Mouse (Mus musculus) induced T-regulatory cell, adult 2 months (primary cell): ENCODE data around the gene Usp17le.
"Not testable (repeated sequence)": the region's sequence is repeated elsewhere in the genome, so short reads cannot be mapped to it uniquely, and the experiment has no call there.

Source experiments
- DNase-seq: peaks from one replicate; pipeline ENCODE4 v3.0.0-alpha.2; 2012; ENCODE audit warnings: low read depth

The Usp17le gene

DNA sequence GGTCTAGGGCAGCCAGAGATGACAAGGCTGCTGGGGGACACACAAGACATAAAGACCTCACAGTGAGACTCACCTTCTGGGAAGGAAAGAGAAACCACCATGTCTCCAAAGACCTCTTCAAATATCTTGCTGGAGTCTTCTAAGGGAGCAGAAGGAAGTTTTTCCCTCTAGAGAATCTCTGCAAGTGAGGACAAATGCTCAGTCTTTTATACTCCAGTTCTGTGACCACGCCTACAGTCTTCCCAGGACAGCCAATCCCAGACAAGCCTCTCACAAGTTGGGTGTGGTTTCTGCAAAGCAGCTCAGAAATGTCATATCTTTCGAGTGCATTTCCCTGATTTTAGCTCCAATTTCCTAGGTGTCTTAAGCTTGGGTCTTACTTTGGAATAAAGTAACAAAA is at the start of gene Usp17le:
Gene Usp17le, minus strand, starts transcription at position 101 of the 400 bp plus-strand sequence.
- not testable (repeated sequence) for DNase-seq

GRCm38 (mm10) chr7:104810335-104810734 is 33.1 kb upstream of the Usp17le start:
- DNase-seq, result not testable (repeated sequence)

DNA sequence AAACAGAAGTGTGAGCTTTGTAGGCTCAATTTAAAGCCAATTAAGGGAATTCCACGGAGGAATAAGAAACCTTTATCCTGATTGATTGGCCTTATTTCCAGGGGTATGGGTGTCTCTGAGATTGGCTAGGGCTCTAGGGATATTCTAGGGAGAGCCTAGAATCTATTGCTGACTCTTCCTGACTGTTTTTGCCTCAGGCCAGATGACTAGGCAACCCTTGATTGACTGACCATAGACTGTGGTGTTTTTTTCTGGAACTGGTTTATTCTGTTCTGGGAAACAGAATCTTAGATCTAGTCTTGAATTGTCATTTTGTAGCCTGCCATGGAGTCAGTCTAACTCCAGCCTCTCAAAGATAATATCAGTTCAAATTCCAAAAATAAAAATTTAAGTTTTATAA is 13.5 kb upstream of the Usp17le start:
- DNase-seq, result no peak
